Mouse (Mus musculus): ENCODE measurements at regions not wholly inside any gene's neighbourhood (a gene's known extent, or its start where the extent isn't known, plus 50 kb on each side); places are given as distances from the start of the nearest gene placed in this dataset.

DNA sequence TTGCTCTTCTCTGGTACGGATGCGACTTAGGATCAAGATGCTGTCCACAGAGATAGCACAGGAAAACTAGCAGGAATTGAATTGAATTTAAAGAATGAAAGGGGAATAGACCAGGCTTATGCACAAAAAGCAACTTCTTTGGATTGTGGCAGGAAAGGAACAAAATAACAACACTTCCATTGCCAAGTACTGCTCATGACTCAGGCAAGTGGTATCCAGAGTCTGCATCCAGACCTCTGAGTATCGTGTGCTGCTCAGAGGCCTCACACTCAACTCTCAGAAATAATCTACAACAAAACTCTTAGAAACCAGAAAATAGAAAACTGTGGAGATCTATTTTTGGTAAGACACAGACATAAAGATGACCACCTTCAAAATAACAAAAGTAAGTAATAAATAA, 176.1 kb upstream of the Egflam start:
- no peak for DNase-seq (ENCODE audit: low read depth)

DNA sequence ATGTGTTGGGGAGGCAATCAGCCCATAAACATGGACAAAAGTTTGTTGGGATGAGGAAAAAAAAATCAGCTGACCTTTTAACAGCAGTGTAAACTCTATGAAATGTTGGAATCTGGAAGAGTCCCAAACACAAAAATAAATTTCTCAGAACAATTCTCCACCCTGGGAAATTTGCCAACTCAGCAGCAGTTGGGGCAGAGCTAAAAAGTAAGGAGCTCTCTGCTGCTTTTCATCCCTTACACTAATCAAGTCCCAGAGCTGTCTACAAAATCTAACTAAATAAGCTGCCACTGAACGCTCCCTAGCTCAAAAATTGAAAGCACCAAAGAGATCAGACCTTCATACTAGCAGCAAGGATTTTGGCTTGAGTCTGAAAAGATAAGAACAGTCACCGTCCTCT, 176.6 kb upstream of the Egflam start:
- no peak for DNase-seq (ENCODE audit: low read depth)

DNA sequence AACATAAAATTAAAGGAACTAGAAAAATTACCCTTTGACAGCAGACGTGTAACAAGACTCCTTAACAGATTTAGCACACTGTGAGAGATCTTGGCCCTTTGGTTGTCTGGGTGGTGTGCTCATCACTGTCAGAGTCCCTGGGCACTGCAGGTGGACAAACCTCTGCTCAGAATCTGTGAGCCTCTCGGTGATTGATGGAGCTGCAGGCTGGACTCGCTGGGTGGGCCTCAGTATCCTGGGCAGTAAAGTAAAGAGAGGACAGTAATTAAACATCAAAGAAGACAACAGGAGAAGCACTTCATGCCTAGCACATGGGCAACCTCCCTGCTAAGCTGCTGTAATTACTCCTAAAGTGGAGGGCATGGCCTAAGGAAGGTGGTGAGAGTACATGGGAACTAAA, 180.2 kb upstream of the Egflam start:
- DNase-seq (ENCODE audit: low read depth) = no peak

DNA sequence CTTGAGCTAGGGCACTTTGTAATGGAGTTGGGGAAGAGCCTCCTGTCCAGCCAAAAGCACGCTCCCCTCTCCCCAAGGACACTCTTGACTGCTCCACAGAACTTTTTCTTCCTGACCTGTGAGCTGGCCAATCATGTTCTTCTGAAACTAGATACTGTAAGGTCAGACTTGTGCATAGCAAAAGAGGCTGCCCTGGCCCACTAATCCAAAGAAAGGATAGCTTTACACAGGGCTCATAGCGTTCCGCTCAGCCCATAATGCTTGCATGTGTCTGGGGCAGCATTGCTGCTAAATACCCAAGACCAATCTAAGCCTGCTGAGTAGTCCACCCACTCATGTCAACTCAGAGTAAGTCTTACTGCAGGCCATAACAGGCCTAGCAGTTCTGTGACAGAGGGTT, 189.0 kb upstream of the Egflam start:
- no peak for DNase-seq (ENCODE audit: low read depth)

DNA sequence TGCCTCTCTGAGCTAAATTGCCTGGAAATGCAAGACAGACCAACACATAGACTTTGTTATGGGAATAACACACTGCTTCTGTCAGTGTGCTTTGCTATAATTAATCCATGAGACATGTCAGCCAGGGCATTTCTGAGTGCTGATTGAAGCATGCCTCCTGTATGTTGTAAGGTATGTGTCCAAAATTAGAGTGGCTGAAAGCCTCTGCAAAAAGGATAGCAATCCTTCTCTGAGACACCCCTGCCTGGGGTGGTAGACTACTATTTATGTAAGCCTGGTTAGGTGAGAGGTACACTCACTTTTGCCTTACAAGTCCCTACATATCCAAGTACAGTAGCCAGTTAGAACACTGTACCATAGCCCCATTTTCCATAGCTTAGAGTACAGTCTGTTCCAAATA, 193.3 kb upstream of the Egflam start:
- no peak for DNase-seq (ENCODE audit: low read depth)

DNA sequence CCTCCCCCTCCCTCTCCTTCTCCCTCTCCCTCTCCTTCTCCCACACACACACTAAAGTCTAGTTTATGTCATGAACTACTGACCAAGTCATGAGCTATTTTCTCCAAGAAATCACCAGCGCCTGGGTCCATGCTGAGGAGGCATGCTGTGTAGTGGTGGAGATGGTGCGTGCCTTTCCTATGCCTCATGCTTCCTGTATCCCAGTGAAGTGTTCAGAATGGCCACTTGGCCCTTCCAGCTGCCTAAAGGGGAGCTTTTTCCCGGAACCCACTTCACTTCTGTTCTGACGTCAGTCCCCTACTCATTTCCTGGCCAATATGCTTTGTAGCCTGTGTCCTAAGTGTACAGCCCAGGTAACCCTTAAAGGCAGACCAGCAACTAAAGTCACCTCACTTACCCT, 199.1 kb upstream of the Egflam start:
- DNase-seq (ENCODE audit: low read depth) = peak; percentile 19

DNA sequence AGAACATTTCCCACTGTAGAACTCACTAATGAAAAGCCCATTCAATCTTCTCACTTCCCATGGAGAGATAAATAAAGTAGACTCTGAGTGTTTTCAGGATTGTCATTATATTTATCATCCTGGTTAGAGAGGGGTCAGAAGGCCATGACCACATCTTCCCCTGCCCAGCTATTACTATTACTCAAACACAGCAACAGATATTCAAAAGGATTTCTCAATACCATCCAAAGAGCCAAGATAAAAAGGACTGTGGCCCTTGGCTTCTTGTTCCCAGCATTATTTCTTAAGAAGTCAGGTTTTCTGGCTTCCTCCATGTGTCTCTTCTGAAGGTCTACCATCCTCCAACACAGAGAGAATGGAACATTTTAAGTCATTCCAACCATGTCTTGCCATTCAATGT, 199.6 kb upstream of the Egflam start:
- DNase-seq (ENCODE audit: low read depth) = peak; percentile 21

DNA sequence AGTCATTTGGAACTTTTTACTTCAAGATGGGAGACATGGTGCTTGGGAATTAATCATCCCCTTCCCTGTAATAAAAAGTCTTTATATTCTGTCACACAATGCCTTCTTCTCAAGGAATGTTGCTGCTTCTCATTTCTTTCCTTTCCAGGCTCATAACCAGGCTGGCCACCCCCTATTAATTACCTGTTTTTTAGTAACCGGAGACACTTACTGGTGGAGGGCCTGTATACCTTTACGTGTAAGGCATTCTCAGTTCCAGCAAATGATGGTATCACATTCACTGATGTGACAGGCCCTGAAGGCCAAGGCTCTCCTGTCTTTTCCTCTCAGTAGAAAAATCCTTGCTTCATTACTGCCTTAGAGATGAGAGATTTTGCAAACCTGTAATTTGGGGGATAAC, 203.3 kb upstream of the Egflam start:
- no peak for DNase-seq (ENCODE audit: low read depth)

DNA sequence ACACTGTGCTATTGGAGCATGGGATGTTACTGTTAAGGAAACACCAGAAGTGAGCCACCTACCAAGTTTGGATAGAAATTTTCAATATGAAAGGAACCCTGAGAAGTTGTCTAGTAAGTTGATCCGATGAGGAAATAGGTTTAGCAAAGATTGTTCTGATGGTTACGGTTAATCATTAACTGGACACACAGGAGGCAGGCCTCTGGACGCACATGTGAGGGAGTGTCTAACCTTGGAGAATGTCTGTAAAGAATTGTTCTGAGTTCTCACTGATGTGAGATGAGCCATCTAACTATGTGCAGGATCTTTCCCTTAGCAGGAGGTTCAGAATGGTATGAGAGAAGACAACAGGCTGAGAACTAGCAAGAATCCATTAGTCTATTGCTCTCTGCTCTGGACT, 205.8 kb upstream of the Gdnf start:
- DNase-seq (ENCODE audit: low read depth) = no peak

DNA sequence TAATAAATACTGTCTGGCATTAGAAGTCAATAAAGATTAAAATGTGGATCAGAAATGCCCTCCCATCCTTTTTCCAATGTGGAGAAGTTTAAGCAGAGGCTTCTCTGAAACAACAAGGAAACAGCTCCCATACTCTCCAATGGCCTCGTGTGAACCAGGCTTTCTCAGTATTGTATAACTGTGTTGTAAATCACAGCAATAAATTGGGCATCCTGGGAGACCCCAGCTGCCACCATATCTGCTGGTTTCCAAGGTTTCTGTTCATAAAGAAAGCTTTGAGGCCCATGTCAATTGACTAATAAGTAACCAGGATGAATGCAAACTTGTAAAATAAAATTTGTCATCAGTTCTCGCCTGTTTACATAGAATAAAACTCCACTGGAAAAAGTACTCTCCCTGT, 192.7 kb upstream of the Gdnf start:
- DNase-seq (ENCODE audit: low read depth) = no peak

DNA sequence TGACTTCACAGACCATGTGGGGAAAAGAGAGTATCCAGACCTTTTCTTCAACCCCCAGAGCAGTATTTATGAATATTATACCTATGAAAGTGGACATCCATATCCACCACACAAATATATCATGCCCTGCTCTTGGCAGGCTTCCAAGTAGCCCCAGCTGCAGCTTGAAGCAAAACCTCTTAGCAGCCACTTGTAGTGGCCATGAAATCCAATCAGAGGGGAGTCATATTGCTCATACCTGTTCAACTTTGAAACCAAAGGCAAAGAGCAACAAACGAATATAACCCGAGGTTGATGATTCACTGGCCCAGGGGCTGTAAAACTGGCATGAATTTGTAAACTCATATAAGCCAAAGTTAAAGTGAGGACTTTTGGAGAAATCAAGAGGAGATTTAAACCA, 187.6 kb upstream of the Gdnf start:
- DNase-seq (ENCODE audit: low read depth) = no peak

DNA sequence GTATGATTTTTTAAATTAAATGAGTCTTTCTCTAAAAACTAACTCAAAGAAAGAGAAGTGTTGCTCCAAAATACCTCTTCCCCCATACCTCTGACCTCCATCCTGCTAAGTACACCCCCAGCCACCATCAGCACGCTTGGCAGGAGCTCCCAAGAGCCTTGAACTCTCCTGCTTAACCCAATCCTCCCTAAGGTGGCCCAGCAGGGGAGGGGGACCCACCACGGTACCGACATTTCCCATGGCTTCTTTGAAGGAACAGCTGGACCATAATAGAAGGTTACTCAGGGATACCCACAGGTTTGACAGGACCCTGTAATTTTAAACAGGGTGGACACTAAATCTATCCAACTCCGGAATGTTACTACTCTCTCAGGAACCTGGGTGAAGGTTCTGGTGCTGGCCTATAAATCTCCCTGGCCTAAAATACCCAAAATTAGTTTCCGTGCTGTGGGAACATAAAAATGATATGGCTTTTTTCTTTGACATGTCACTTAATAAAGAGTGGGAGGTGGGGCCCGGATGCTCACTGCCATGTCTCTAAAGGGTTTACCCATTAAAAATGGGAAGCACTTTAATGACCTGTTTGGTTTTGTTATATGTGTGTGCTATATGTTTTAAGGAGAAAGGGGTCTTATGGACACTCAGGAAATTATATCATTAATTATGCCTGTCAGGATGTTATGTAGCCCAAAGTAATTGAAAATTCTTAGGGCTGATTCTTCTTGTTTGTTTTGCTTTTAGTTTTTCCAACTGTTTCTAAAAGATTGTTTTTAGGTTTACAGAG, 185.8 kb upstream of the Gdnf start:
- no peak for DNase-seq (ENCODE audit: low read depth)

DNA sequence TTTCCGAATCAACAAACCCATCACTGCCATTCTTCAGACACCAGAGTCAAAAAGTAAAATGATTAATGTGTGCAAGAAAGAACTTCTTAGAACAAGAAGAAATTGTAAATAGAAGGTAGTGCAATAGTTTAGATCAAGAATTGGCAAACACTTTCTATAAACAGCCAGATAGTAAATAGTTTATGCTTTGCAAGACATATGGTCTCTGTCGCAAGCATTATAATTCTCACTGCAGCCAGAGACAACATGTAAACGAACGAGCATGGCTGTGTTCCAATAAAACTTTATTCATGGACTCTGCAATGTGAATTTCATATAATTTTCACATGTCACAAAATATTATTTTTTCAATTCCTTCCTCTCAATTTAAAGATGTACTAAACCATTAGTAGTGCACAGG, 180.8 kb upstream of the Gdnf start:
- no peak for DNase-seq (ENCODE audit: low read depth)

DNA sequence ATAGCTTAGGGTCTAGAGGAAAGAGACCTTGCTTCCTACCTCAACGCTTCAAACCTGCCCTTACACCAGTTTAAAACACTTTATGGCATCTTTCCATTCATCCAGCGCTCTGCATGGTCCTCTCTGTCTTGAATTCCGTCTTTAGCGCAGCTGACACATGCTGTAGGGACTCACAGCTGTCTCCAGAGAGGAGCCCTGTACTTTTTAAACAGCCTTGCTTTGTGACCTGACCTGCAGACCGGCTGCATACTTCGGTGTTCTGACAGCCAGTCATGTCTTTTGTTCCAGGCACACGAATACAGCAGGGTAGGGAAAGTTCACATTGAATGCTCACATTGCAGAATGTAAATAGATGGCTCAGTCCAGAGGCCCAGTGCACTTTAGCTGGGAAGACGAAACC, 175.4 kb upstream of the Gdnf start:
- DNase-seq (ENCODE audit: low read depth) = no peak

DNA sequence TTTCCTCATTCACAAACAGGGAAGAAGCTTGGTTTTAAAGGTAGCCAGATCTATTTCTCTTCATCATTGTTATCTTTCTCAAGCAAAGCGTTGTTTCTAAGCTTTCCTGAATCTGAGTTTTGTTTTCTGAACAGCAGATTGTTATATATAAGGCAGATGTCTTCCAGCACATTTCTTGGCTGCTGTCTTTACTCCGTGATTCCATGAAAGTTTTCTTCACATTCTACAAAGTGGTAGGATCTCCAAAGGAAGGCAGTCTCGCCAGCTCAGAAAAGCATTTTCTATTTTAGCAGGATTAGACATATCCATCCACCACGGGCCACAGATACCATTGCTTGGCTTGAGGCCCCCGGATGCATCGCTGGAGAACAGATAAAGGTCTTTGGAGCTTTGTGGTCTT, 171.2 kb upstream of the Gdnf start:
- no peak for DNase-seq (ENCODE audit: low read depth)

DNA sequence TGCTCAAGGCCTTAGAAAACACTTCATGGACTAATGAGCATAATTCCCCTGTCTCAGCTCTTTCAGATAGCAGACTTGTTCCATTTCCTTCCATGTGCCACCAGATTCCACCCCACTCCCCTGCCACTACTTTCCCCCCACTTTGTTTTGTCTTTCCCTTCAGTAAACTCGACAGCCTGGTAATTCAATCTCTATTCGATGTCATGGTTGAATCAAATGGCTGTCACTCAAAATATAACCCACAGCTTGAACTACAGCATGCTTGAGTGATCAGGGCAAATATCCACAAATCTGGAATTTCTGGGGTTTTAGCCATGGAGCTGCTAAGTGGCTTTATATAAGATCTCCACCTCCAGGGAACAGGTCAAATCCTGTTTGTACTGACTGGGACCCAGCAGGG, 168.6 kb upstream of the Gdnf start:
- no peak for DNase-seq (ENCODE audit: low read depth)

DNA sequence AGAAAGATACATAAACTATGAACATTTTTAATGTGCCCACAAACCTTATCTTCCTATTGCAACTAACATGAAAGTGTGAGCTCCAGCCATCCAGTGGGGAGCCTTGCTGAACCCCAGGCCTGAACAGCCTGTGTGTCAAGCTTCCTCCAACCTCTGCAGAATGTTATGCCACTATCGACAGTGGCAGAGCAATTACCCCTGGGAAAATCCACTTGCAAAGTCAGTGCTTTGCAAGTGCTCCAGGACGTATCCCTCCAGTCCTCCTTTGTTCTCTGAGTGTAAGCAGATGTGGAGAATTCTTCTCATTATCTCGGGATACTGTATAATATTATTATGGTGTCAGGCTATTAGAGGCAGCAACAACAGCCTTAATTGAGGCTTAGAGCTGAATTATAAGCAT, 159.9 kb upstream of the Gdnf start:
- no peak for DNase-seq (ENCODE audit: low read depth)

DNA sequence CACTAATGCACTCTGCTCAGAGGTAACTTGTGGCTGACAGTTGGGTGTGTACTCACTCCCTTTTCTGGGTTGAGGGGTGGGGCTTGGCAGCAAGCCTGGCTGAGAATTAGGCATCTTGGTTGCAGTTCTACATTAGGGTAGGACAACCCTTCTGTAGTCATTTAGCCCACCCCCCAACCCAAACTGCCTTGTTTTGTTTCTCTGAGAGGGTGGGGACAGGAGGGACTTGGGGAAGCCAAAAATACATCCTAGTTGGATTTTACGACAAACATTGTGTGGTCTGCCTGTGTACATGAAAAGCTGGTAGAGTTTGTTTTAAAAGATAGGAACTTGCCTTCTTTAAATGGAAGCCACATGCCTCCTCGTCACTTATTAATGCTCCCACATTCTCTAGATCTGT, 146.8 kb upstream of the Gdnf start:
- DNase-seq (ENCODE audit: low read depth) = no peak

DNA sequence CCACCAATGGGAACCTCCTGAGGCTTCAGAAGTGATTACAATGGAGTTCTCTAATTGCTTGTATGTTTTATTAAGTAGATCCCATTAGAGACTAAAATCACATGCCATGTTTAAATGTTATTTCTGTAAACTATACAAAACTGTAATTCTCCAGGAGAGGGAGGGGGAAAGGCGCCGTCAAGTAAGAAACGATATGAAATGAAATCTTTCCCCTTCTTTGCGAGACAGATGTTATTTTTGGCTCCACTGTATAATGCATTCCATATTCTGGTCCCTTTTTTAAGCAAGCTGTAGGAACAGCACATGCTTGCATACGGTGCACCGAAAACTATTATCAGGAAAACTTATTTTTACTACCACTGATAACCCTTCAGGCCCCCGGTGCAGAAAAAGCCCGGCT, 141.0 kb upstream of the Gdnf start:
- no peak for DNase-seq (ENCODE audit: low read depth)

DNA sequence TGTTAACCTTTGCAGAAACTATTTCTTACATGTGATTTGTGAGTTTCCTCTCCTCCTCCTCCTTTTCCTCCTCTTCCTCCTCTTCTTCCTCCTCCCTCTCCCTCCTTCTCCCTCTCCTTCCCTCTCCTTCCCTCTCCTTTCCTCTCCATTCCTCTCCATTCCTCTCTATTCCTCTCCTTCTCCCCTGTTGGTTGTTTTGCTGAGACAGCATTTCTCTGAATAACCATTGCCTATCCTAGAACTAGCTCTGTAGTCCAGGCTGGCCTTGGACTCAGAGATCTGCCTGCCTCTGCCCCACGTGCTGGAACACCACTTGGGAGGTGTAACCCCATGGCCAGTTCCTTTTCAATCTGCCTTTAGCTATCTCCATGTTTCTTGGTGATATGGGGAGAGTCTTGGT, 133.7 kb upstream of the Gdnf start:
- no peak for DNase-seq (ENCODE audit: low read depth)

DNA sequence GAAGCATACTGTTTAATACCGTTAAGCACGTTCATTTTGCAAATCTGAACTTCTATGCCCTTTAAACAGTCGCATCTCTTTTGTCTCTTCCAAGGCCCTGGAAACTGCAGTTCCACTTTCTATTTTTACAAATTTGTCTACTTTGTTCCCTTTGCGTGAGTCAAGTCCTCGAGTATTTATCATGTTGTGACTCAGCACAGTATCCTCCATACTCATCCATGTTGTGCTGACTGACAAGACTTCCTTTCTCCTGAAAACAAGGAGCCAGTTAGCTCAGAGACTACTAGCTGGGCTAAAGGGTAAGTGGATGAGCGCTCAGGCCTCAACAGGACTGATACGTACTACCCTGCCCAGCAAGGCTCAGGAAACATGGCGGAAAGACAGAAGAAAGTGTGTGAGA, 131.9 kb upstream of the Gdnf start:
- no peak for DNase-seq (ENCODE audit: low read depth)

DNA sequence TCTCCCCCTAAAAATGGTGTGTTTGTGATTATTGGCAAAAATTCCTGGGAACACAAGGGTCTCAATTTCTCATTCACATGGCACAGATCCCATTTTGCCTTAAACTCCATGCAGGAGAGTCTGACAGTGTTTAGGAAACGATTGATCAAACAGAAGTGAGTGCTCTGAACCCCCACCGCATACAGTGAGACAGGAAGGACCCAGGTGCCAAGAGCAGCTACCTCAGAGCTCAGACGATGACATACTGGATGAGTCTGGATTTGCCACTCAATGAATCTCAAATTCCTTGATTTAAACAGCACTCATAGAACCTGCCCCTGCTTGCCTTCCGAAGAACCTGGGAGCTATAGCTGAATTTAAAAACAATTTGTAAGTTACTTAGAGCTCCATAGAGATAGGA, 129.6 kb upstream of the Gdnf start:
- no peak for DNase-seq (ENCODE audit: low read depth)

DNA sequence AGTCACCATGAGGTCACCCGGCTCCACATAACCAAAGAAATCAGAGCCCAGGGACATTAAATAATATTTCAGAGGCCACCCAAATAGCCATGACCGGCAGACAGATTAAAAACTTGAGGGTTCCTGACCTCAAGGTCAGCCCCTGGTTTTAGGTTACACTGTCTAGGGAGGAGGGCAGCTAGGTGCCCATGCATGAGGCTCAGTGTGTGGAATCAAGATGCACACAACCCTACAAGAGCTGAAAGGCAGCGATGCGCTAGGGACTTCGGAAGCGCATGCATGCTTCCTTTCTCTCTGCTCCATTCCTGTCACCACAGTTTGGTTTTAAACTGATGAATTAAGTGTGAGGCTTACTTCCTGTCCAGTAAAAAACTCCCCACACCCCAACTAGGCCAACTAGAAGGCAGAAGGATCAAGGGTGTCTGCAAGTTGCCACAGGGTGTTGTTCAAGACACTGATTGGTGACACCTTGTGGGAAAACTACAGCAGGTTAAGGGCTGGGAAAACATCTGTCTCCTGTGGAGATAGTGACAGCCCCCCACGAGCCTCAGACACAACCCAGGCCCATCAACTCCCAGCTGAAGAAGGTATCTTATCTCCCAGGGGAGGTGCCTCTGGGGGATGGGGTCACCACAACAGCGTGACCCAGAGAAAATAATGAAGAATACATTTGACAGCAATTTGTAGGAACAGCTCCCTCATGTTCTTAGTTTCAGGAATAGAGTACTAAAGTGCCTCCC, 127.2 kb upstream of the Gdnf start:
- no peak for DNase-seq (ENCODE audit: low read depth)

DNA sequence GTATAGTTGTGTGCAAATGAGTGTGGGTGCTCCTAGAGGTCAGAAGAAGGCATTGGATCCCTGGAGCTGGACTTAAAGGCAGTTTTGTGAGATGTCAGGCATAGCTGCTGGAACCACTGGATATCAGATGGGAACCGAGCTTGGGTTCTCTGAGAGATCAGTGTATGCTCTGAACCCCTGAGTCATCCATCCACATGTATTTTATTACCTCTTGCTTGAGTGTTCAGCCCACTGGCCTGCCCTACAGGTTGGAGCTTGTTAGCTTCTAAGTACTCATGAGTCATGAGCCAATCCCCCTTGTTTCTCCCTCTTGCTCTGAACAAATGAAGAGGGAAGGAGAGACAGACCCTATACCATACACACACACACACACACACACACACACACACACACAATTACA, 119.4 kb upstream of the Gdnf start:
- no peak for DNase-seq (ENCODE audit: low read depth)

Measured in fibroblast of lung, adult 2 months (primary cell).